9 mouse cellular contexts compared by ENCODE assay signal in the genomic region with DNA sequence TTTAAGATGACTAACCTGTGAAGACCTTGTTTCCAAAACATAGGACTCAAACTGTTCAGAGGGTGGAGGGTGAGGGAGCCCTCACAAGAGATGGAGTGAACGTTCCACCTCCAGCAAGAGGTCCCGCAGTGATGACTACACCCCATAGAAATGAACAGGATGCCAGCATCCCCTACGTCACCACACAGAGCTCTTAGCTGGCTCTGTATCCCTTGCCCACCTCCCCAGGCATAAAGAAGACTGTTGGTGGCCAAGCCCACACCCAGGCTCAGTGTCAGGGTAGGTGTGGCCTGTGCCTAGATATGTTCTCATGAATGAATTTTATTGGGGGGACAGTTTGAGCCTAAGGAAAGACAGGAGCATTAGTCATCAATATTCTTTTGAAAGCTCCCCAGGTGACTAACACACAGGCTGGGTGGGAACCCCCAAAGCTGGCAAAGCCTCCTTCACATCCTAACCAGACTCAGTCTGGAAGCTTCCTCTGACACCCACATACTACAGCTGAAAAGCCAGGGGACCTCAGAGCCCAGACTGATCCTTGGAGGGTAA. TPM values are rescaled to one million over a fixed set of nuclear protein-coding genes. Genes with fewer than 3 reads are reported as not detected.
A peak's percentile ranks its signal among the peaks of the same experiment; 100 is the strongest.
DNase-seq lines count a peak whose midpoint lies in the region; ATAC-seq and TF ChIP-seq lines count a peak whose summit lies in the region.
"Had no signal": no experiment of that assay in that cellular context is flagged by ENCODE, and none has a peak within 500 bp of the region (broad histone marks: within the 10 kb centered on the region; RNA-seq: fewer than 3 reads in every experiment).

No protein-coding gene starts in this region.

- H3K4me3 ChIP-seq in kidney, postnatal 0 days (replicated peaks; ENCODE audit: low read depth, low read length), result 0 out of 2 replicates have a peak overlapping the region, but pooled peaks have one; percentile 72
- H3K4me3 ChIP-seq in G1E (ENCODE audit: low read depth, low read length), result peak overlapping the region; percentile 86
- H3K4me3 ChIP-seq in embryonic facial prominence, embryonic 15.5 days (replicated peaks), result peak overlapping the region; percentile 77
- H3K4me3 ChIP-seq in liver, embryonic 15.5 days (replicated peaks), result peak overlapping the region; percentile 96

- TF ChIP-seq CTCF in kidney, postnatal 0 days (IDR thresholded peaks at IDR 0.05; ENCODE audit: low read depth), result no peak
- no peak for TF ChIP-seq CTCF in G1E (IDR thresholded peaks at IDR 0.05; ENCODE audit: low read depth, low read length)

- H3K9me3 ChIP-seq in kidney, postnatal 0 days (replicated peaks; ENCODE audit: low read length), result no peaks in the 10 kb centered on the region
- H3K9me3 ChIP-seq in G1E (replicated peaks), result 0 out of 2 replicates have a peak, but pooled peaks cover under 1% of the 10 kb centered on the region
- H3K9me3 ChIP-seq in embryonic facial prominence, embryonic 15.5 days (replicated peaks), result no peaks in the 10 kb centered on the region
- no peaks in the 10 kb centered on the region for H3K9me3 ChIP-seq in liver, embryonic 15.5 days (replicated peaks)

- H3K4me2 ChIP-seq in kidney, postnatal 0 days (ENCODE audit: low read length), result peak overlapping the region; percentile 88
- peak overlapping the region; percentile 73 for H3K4me2 ChIP-seq in embryonic facial prominence, embryonic 15.5 days (replicated peaks)
- H3K4me2 ChIP-seq in liver, embryonic 15.5 days, result peak overlapping the region; percentile 96

- no peaks in the 10 kb centered on the region for H3K27me3 ChIP-seq in kidney, postnatal 0 days (ENCODE audit: insufficient read depth, low read length)
- no peaks in the 10 kb centered on the region for H3K27me3 ChIP-seq in G1E (ENCODE audit: insufficient read depth, low read length)
- no peaks in the 10 kb centered on the region for H3K27me3 ChIP-seq in embryonic facial prominence, embryonic 15.5 days
- no peaks in the 10 kb centered on the region for H3K27me3 ChIP-seq in liver, embryonic 15.5 days

- peaks cover 50% of the 10 kb centered on the region for H3K4me1 ChIP-seq in kidney, postnatal 0 days (replicated peaks; ENCODE audit: insufficient read depth, low read length)
- peaks cover 78% of the 10 kb centered on the region for H3K4me1 ChIP-seq in G1E (ENCODE audit: insufficient read depth, low read depth, low read length)
- H3K4me1 ChIP-seq in embryonic facial prominence, embryonic 15.5 days, result peaks cover 49% of the 10 kb centered on the region
- peaks cover 80% of the 10 kb centered on the region for H3K4me1 ChIP-seq in liver, embryonic 15.5 days (replicated peaks)

- WGBS in kidney, postnatal 0 days, result 74% methylated on average over 3 of the region's 3 CpGs
- WGBS in embryonic facial prominence, embryonic 15.5 days, result 70% methylated on average over 3 of the region's 3 CpGs
- 46% methylated on average over 3 of the region's 3 CpGs for WGBS in liver, embryonic 15.5 days (ENCODE audit: insufficient replicate concordance)

- 0 out of 2 replicates have a peak overlapping the region, but pooled peaks have one; percentile 19 for H3K27ac ChIP-seq in kidney, postnatal 0 days
- peak overlapping the region; percentile 63; the same call in 1 of the 2 replicates for H3K27ac ChIP-seq in embryonic facial prominence, embryonic 15.5 days (replicated peaks)
- peak overlapping the region; percentile 96 for H3K27ac ChIP-seq in liver, embryonic 15.5 days (replicated peaks)

- DNase-seq in kidney, postnatal 0 days (ENCODE audit: low spot score), result no peak
- DNase-seq in kidney, adult 18-20 months, result no peak
- DNase-seq in G1E (ENCODE audit: low spot score) (no peak), adipocyte (ENCODE audit: low spot score) (no peak)
- DNase-seq in testis, postnatal 10 days (ENCODE audit: low spot score), result no peak
- DNase-seq in gastrocnemius, postnatal 25 days, result no peak
- DNase-seq: adrenal gland, adult 2 months had no signal

- ATAC-seq in kidney, postnatal 0 days (replicated peaks; ENCODE audit: low FRiP score, low read depth), result no peak
- no peak for ATAC-seq in G1E (ENCODE audit: extremely low read depth, insufficient number of reproducible peaks, low FRiP score, poor library complexity, severe bottlenecking)
- ATAC-seq in embryonic facial prominence, embryonic 15.5 days (ENCODE audit: insufficient number of reproducible peaks, low FRiP score, low TSS enrichment, low read depth), result no peak
- no peak for ATAC-seq in liver, embryonic 15.5 days (ENCODE audit: insufficient read depth)

- no peak overlapping the region for H3K9ac ChIP-seq in kidney, postnatal 0 days (ENCODE audit: low read depth, low read length)
- H3K9ac ChIP-seq in embryonic facial prominence, embryonic 15.5 days, result no peak overlapping the region
- peak overlapping the region; percentile 97 for H3K9ac ChIP-seq in liver, embryonic 15.5 days

- no peaks in the 10 kb centered on the region for H3K36me3 ChIP-seq in kidney, postnatal 0 days (ENCODE audit: insufficient read depth, low read length)
- H3K36me3 ChIP-seq in G1E (replicated peaks), result peaks cover 45% of the 10 kb centered on the region
- no peaks in the 10 kb centered on the region for H3K36me3 ChIP-seq in embryonic facial prominence, embryonic 15.5 days
- H3K36me3 ChIP-seq in liver, embryonic 15.5 days (replicated peaks), result peaks cover 10% of the 10 kb centered on the region

RNA-seq across cellular contexts. Expression of a gene that starts 2.2 kb away (rescaled TPM):
- 12.5 and 14.9 TPM in 2 replicates for polyA plus RNA-seq in kidney, postnatal 0 days (2015; fragmentation: Nextera tagmentation; extraction: Ambion mirVana)
- total RNA-seq in G1E (2014; fragmentation: Nextera tagmentation) (77.0 and 95.3 TPM in 2 replicates), G1E (2017) (24.9 and 26.0 TPM in 2 replicates)
- 69.6 and 79.4 TPM in 2 replicates for polyA plus RNA-seq in G1E (2012)
- 14.3 and 16.7 TPM in 2 replicates for polyA plus RNA-seq in embryonic facial prominence, embryonic 15.5 days (2015; fragmentation: Nextera tagmentation; extraction: Ambion mirVana)
- polyA plus RNA-seq in liver, embryonic 15.5 days (2015; fragmentation: Nextera tagmentation; extraction: Ambion mirVana), result 12.4 and 17.4 TPM in 2 replicates
- total RNA-seq in gastrocnemius, postnatal 25 days (2021), result 10 to 100 TPM; 12.3 to 14.0 TPM

RNA-seq across cellular contexts. Expression of a gene that starts 18.9 kb away (rescaled TPM):
- polyA plus RNA-seq in kidney, postnatal 0 days (2015; fragmentation: Nextera tagmentation; extraction: Ambion mirVana), result 21.2 and 24.7 TPM in 2 replicates
- total RNA-seq in G1E (2014; fragmentation: Nextera tagmentation), result 70.8 and 71.7 TPM in 2 replicates
- total RNA-seq in G1E (2017), result 46.9 and 49.9 TPM in 2 replicates
- 375 and 441 TPM in 2 replicates for polyA plus RNA-seq in G1E (2012)
- polyA plus RNA-seq in embryonic facial prominence, embryonic 15.5 days (2015; fragmentation: Nextera tagmentation; extraction: Ambion mirVana), result 32.5 and 36.2 TPM in 2 replicates
- 45.9 and 46.0 TPM in 2 replicates for polyA plus RNA-seq in liver, embryonic 15.5 days (2015; fragmentation: Nextera tagmentation; extraction: Ambion mirVana)
- 1 to 10 TPM in 1 of 2 experiments, under 1 TPM in 1; 0.82 to 1.1 TPM for total RNA-seq in gastrocnemius, postnatal 25 days (2021)

RNA-seq across cellular contexts. Expression of a gene that starts 27.7 kb away (rescaled TPM):
- polyA plus RNA-seq in kidney, postnatal 0 days (2015; fragmentation: Nextera tagmentation; extraction: Ambion mirVana), result 354 and 392 TPM in 2 replicates
- total RNA-seq in G1E (2014; fragmentation: Nextera tagmentation) (110 and 112 TPM in 2 replicates), G1E (2017) (100.0 and 146 TPM in 2 replicates)
- polyA plus RNA-seq in G1E (2012), result 207 and 389 TPM in 2 replicates
- polyA plus RNA-seq in embryonic facial prominence, embryonic 15.5 days (2015; fragmentation: Nextera tagmentation; extraction: Ambion mirVana), result 298 and 312 TPM in 2 replicates
- polyA plus RNA-seq in liver, embryonic 15.5 days (2015; fragmentation: Nextera tagmentation; extraction: Ambion mirVana), result 187 and 214 TPM in 2 replicates
- 10 to 100 TPM; 35.7 to 36.9 TPM for total RNA-seq in gastrocnemius, postnatal 25 days (2021)

Comparison
In these comparisons a context has a peak if more than half of its experiments do, and no peak if none do; other contexts are left out.
1. H3K27ac ChIP-seq: peak in every context shown above with its lines; median percentile 96 in liver, embryonic 15.5 days; 63 in embryonic facial prominence, embryonic 15.5 days; 19 in kidney, postnatal 0 days.